Mouse (Mus musculus) kidney, adult 11 months (tissue): ENCODE results near the gene Rnf32.

Experiments used
- DNase-seq: peaks from one replicate; pipeline ENCODE4 v3.0.0; 2022

Rnf32 gene

DNA sequence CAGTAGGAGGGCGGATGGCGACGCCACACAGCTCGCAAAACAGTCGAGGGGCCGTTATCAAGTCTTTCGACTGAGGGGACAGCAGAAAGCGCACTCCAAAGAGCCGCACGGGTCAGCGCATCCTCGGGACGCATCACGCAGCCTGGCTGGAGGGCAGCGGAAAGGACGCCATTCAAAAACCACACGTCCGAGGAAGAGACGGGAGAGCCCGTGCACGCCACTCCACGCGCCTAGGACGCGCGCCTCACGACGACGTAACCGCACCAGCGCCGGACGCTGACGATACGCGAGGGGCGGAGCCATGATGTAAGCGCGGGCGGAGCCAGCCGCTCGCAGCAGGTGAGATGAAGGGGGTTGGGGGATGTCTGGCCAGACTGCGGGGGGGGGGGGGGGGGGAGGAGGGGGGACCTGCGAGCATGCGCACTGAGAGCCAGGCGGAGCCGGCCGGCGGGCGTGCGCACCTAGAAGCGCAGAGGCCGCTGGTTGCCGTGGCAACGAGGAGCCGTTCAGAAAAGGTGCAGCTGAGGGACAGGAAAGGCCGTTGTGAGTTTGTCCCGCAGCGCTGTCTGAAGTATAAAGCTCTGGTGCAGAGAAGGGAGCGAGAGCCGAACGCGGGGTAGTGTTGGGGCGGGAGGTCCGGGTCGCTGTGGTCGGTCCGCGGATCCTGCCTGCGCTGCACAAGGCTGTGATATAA lies at the start of gene Rnf32:
Gene Rnf32, plus strand, starts transcription at position 423 of the 694 bp plus-strand sequence.
- DNase-seq = peak; percentile 67

DNA sequence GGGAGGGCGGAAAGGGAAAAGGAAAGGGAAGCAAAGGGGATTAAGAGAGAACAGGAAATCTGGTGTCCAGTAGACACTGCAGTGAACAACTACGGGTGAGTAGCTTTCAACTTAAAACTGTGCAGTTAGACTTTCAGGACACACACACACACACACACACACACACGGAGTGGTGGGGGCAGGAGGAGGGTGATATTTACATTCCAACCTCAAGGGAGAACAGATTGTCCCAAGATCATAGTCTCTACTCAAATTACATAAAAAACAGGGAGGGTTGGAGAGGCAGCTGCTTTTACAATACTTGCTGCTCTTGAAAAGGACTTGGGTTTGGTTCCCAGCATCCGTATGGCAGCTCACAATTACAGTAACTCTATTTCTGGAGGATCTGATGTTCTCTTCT lies 45.6 kb upstream of the Rnf32 start:
- DNase-seq = no peak

DNA sequence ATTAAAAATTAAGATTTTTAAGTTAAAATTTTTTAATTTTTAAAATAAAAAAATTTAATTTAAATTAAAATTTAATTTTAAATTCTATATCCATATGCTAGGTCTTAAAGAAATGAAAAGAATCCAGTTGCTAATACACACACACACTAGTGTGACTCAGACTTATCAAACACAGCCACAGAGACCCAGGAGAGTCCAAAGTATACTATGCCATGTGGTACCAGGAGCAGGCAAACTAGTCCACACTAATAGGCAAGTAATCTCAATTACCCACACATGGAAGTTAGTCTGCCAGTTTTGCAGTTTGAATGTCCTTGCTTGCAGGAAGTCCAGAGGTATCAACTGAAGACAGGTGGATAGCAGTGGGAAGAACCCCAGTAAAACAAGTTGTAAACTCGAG lies 35.9 kb upstream of the Rnf32 start:
- no peak for DNase-seq

DNA sequence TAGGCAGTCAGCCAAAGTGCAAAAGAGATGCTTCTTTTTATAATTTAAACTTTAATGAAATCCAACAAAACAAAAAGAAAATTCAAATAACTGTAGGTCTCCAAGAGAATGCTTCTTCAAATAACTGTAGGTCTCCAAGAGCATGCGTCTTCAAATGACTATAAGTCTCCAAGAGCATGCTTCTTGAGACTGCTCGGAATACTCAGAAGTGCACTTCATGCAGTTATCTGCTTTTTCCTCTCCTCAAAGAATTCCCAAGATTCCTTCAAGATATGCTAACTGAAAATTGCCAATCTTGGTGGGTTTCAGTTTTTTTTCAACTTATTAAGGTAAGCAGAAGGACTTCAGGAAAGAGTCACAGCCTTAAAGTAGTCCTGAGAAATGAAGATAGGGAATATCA lies 28.8 kb upstream of the Rnf32 start:
- DNase-seq = no peak

DNA sequence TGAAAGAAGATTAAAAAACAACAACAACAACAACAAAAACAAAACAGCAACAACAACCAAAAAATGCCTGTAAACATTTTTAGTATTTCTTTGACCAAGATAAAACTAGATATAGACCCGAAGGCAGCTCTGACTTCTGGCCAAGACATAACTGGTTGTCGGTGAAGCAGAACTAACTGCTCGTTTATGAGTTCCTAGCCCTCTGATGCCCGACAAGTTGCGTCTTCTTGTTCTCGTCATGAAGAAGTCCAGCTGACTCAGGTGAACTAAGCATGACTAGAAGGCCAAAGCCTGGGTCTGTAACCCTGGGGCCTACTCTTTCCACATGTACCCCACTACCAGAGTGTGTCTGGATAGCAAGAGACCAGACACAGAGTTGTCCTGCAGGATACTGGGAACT lies 25.6 kb upstream of the Rnf32 start:
- DNase-seq = peak; percentile 35

DNA sequence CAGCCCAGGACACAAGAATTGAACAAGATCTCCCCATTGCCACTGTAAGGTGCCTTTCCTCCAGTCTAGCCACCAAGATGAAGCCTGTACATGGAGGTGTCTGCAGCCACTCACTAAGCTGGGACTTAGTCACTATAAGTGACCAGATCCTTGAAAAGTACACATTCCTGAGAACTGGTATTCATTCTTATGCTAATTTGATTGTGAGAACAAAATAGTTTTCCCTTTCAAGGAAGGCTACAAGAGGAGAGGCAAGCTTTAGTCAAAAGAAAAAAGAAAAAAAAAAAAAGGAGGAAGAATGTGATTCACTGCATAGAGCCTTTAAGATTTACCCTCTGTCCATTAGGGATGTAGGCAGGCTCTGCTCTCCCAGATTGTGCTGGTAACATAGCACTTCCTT lies 24.6 kb upstream of the Rnf32 start:
- no peak for DNase-seq

DNA sequence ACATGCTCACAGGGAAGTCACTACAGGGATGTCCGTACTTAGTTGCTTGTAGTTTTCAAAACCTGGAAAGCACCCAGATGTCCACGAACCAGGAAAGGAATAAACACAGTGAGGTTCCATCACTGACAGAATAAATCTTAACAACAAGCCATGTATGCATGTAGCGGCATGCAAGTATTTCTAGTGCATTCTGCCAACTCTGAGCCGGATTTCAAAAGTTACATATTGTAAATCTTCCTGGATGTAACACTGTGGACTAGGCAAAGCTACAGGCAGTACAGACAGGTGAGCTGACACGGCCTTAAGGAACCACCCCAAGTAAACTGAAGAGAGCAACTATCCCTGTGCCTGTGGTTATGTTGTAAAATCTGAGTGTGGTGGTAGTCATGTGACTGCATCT lies 9.0 kb upstream of the Rnf32 start:
- no peak for DNase-seq

DNA sequence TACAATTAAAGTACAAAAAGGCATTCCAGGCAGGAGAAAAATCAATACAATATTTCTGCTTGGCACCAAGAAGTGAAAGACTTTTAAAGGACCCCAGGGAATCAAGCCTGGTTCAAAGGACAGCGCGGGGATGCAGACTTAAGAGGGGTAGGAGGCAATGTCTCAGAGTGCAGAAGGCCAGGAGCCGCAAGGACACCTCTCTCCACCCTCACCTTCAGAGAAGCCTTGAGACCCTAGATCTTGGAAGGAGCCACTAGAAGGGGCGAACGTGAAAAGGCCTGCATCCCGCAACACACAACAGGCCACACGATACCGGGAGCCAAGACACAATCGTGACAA lies 592 bp upstream of the Rnf32 start:
- no peak for DNase-seq

DNA sequence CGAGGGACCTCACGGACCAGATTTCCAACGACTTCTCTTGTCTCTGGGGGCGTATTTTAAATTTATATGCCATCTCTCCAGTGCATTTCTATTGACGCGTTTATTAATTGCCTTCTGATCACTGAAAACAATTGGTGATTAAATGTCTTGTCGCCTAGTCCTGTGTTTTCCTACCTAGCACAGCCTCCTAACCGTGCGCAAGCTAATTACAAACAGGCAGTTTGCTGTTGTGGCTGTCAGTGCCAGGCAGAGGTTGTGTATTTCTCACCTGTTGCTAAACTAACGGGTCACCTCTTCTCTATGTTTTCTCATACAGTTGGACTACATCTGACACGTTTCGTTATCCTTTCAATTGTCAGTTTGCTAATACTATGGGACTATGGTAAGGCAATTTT lies 469 bp downstream of the Rnf32 start:
- DNase-seq = no peak

DNA sequence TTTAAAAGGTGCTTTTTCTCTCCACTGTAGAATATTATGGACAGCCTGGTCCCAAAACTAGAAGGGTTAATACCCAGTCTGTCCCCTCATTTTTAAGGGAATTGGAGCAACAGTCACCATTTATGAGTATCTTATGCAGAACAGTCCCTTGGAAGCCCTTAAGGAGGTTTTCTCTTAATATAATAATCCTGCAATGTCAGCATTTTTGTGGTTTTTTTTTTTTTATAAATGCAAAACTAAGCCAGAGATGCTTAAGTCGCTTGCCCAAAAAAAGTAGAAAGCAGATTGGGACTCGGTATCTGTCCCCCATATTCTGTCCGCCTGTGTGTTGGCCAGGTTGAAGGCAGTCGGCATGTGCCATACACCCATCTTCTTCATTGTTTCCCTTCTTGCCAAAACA lies 1.4 kb downstream of the Rnf32 start:
- no peak for DNase-seq

DNA sequence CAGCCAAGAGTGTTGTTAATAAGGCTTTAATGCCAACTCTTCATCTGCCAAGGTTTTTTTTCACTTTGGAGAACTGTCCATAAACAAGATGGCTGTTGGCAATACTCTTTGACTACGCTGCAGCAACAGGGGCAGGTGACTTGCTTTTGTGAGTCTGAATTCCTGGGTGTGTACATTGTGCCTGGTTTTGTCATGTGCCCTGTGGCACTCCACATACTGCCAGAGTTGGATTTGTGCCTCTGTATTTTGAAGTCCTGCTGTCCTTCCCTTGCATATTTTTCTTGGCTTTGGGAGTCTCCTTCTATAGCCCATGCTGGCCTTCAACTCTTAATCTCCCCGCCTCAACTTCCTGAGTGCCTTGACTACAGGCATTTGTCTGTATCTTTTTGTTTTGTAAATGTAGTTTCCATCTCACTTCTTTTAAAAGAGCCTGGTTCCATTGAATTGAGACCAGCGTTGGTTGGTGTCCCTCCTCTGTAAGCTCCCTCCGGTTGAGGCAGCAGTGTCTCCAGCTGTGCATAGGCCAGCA lies 3.2 kb downstream of the Rnf32 start:
- DNase-seq = no peak

DNA sequence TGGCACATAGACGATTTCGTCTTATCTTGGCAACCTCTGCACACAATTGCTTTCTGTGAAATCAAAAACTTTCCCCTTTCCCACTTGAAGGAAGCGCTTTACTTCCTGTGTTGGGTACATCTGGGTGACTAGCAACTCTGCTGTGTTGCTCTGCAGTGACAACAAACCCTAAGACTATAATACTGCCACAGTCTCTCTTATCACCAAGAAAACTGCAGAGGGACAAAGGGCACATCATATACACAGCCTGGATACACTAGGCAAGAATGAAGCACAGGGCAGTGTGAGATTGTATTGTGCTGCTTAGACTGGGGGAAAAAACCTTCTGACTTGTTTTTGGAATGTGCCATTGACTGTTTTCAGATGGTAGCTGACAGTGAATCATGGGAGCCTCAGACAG lies 4.1 kb downstream of the Rnf32 start:
- DNase-seq = no peak

DNA sequence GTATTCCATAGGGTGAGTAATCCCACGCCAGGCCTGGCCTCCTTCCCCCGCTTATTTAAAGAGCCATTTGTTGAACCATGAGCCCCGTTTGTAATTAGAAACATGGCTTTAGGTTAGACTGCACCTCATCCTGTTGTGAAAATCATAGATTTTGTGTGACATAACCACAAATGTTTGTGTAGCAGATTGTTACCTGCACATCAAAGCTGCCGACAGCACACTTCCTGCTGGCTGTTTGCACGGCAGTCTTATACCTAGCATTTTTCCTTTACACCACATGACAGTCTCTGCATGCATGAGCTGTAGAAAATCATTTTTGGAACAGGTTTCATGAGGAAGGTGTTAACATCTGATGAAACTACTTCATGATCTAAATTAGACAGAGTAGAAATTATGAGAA lies 9.9 kb downstream of the Rnf32 start:
- DNase-seq = no peak

DNA sequence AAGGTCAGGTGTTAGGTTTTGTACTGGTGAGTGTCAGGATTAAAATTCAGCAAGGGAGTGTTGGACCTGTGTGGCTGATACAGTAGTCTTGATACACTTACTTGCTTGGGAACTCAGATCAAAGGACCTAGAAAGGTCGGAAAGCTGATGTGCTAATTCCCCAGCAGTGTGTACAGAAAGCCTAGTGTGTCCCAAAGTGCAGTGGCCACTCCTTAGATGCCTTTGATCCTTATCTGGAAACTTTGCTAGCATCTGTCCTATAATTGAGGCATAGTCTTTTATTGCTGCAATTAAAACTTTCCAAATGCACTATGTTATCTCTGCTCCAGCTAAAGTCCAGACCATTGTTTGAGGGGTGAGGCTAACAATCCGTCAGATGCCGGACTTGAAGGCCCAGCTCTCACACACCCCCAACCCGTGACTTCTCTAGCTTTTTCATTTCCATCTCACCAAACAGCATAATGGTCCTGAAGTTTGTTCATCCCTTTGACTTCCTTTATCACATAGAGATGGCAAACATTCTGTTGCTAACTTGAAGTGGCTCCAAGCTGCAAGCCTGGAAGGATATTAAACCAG lies 16.3 kb downstream of the Rnf32 start:
- no peak for DNase-seq

DNA sequence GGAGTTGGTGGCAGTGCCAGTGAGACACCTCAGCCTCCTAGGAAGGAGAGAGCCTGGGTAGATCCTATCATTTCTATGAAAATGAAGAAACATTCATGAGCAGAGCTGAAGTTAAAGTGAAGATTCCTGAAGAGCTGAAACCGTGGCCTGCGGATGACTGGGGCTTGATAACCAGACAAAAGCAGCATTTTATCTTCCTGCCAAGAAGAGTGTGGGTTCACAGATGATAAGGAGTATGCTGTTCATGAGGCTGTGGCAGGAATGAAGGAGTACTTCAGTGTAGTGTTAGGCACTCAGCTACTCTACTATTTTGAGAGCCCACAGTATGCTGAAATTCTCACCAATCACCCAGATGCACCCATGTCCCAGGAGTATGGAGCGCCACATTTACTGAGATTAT lies 22.2 kb downstream of the Rnf32 start:
- DNase-seq = no peak

DNA sequence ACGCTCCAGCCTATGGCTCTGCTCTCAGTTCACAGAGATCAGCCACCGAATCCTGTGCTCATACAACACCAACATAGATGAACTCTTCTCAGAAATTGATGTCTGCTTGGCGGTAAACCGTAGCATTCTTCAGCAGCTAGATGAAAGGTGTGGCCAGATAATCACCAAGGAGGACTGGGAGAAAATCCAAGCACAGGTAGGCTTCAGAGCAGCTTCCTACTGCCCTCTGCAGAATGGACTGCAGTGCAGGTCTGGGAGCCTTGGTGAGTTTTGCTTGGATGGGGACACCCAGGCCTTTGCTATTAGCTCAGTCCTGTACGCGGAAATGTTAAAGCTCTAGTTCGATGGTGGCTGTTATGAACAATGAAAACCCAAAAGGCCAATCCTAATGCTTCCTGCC lies 28.3 kb downstream of the Rnf32 start:
- no peak for DNase-seq

DNA sequence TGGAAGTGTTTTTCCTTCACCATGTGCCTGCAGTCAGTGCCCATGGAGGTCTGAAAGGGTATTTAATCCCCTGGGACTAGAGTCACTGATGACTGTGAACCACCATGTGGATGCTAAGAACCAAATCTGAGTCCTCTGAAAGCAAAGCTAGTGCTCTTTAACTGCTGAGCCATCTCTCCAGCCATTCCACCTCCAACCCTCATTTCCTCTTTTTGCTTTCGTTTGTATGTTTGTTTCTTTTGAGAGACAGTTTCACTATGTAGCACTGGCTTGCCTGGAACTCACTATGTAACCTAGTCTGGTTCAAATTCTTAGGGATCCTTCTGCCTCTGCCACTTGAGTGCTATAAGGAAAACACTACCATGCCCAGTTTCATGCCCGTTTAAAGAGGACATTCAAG lies 34.7 kb downstream of the Rnf32 start:
- DNase-seq = no peak

DNA sequence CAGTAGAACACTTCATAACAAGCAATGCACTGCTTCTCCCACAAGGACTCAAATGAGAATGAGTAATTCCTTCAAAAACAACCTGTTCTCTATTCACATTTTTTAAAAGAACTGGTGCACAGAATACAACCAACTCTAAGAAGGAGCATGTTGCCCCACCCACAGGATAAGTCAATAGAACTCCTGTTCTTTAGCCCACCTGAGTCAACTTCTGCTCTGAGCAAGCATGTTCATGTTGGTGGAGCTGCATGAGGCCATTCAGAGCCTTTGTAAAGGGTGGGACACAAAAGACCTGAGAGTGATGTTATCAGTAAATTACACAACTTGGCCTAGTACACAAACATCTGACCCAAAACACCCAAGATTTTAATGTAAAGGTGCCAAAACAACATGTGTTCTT lies 42.6 kb downstream of the Rnf32 start:
- no peak for DNase-seq

DNA sequence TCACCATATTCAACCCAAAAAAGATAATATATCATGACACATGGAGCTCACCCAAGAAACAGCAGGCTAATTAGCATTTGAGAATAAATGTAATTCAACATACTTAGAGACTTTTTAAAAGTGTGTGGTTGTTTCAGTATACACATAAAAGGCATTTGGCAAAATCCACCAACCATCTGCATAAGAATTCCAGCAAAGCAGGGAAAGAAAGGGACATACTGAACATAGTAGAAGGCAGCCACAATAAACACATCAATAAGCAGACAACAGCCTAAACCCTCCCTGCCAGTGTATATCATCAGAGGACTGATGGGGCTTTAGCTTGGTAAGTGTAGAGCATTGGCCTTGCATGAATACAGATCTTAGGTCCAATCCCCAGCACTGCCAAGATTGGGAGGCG lies 49.0 kb downstream of the Rnf32 start:
- no peak for DNase-seq

DNA sequence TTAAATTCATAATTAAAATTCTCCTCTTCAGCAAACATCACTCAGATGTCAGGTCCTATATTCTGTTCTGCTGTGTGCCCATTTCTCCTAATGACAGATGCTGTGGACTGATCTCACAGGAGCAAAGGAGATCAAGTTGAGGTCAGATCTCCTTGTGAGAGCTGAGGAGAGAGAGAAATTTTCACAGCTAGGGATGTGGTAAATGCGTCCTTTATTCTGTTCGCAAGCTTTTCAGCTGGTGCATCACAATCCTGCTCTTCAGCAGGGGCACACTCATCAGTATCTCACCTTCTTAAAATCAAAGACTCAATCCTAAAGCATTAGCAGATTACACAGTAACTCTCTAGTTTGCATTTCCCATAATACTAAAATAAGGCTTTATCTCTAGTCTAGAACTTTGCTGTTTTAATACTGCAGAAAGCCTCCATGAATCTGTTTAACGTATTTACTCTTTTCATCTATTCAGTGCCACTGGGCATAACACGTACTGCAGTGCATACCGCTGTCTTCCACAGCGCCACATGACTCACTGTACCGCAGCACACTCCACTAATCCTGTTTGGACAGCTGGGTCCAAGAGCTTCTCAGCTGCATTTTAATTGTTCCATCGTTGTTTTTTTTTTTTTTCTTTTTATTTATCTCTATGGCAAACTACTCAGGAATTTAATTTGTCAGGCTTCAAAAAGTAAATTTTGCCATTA lies 55.2 kb downstream of the Rnf32 start:
- no peak for DNase-seq

DNA sequence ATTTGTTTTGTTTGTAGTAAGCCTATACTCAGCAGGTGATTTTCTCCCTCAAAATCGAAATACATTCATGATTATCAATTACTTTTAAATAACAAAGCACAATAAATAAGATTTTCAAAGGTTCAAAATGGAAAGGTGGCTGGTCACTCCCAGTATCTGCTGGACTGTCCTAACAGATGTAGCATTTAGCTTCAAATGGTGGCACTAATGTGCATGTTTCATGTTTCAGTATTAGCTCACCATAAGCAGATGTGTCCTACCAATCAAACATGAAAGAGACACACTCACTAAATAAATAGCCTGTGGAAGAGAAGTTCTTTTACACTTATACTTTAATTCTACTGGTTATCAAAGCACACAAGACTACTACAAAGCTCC lies 55.7 kb downstream of the Rnf32 start:
- DNase-seq = no peak

DNA sequence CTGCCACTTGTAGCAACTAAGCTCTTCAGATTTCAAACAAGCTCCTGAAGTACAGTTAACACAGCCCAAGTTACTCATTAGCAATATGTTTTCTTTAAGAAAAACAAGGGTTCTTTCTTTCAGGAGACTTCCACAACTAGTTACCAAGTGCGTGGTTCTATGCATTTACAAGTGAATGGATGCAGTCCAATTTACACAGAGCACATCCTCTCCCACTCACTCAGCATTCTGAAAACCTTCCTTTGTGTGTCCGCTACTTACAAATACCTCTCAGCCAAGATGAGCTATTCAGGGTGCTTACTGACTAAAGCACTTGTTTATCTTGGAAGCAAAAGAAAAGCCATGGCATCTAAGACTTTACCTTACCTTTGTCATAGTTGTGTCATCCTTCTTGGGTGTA lies 58.1 kb downstream of the Rnf32 start:
- no peak for DNase-seq

DNA sequence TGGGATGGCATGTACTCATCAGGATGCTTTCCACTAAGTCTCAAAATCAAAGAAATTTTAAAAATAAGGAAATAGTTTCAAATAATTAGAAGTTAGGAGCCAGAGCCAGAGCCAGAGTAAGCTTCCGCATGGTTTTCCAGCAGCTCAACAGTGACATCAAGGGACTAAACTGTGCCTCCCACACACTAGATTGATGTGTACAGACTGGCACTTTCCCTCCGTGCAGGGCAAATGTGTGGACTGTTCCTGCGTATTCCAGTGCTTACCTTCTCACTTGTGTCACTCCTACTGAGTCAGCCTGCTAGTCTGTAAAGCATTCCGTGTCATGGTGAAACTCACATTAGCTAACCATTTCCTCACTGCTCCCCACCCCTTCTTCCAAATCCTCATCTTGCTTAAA lies 75.1 kb downstream of the Rnf32 start:
- DNase-seq = no peak

DNA sequence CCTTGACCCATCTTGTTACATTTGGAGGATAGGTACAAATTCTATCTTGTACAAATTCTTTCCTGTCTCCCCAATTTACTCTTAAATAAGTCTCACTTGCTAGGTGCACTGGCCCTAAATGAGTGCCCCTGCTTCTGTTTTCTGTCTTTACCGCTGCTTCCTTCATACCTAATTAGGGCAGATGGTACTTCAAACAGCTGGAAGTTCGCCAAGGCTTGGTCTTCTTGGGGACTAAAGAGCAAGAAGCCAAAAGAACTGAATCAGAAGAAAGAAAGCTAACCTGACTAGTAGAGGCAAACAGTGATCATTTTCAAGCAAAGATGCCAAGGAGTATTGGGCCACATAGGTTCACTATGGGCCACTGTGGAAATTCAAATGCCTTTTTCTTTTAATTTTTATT lies 77.6 kb downstream of the Rnf32 start:
- DNase-seq = no peak

DNA sequence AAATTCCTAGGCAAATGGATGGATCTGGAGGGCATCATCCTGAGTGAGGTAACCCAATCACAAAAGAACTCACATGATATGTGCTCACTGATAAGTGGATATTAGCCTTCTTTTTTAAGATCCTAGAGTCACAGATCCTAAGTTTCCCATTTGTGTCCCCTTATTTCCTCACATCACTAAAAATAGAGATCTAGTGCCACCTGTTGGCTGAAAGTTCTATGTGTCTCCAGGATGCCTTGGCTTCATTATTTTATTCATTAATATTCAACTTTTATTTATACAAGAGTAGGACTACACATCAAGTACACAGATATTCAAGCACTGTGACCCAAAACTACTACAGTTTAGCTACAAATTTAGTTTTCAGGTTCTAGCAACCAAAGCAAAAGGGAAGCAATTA lies 79.0 kb downstream of the Rnf32 start:
- DNase-seq = no peak
